Mouse (Mus musculus) midbrain, embryonic 12.5 days (tissue): ENCODE measurements around the gene Olfr878. TPM values are rescaled to one million over a fixed set of nuclear protein-coding genes. Genes with fewer than 3 reads are reported as not detected.

ENCODE experiments used
- ATAC-seq: fragments of 200-750 bp; cut with Nextera tagmentation; 2 replicates; pipeline ENCODE4 v1.8.0; 2017; ENCODE audit warnings: low read depth, moderate TSS enrichment, moderate library complexity; ENCODE audit not compliant: low FRiP score
- H3K27ac ChIP-seq: fragments of 300-500 bp; sonication (generic); replicated peaks from 2 replicates; pipeline ENCODE4 v1.5.1; 2016; ENCODE audit warnings: mild to moderate bottlenecking
- H3K27me3 ChIP-seq: fragments of 300-500 bp; sonication (generic); 2 replicates; pipeline ENCODE4 v1.6.1; 2016; ENCODE audit warnings: mild to moderate bottlenecking
- H3K36me3 ChIP-seq: fragments of 300-500 bp; sonication (generic); 2 replicates; pipeline ENCODE4 v1.6.1; 2016
- H3K4me1 ChIP-seq: fragments of 300-500 bp; sonication (generic); 2 replicates; pipeline ENCODE4 v1.6.1; 2016
- H3K4me2 ChIP-seq: fragments of 300-500 bp; sonication (generic); replicated peaks from 2 replicates; pipeline ENCODE4 v1.6.1; 2016; ENCODE audit warnings: mild to moderate bottlenecking, moderate library complexity
- H3K4me3 ChIP-seq: fragments of 300-500 bp; sonication (generic); 2 replicates; pipeline ENCODE4 v1.5.1; 2016; ENCODE audit warnings: mild to moderate bottlenecking
- H3K9ac ChIP-seq: fragments of 300-500 bp; sonication (generic); replicated peaks from 2 replicates; pipeline ENCODE4 v1.6.1; 2016; ENCODE audit warnings: mild to moderate bottlenecking, moderate library complexity
- H3K9me3 ChIP-seq: fragments of 300-500 bp; sonication (generic); 2 replicates; pipeline ENCODE4 v1.6.1; 2016; ENCODE audit warnings: mild to moderate bottlenecking
- WGBS: fragments of 180-500 bp; shearing (Covaris S2); methylation state at CpG from one replicate; pipeline ENCODE4 v1.1.7; 2016; 5-methylcytosine and 5-hydroxymethylcytosine counted together
- polyA plus RNA-seq: library from polyadenylated mRNA; unstranded; fragments of >200 nt; fragmentation: Nextera tagmentation; extraction: Ambion mirVana; gene quantifications from 2 replicates; pipeline ENCODE4 v1.2.1, GENCODE M21; 2016

Olfr878 gene
- not detected in 2 replicates for polyA plus RNA-seq

DNA sequence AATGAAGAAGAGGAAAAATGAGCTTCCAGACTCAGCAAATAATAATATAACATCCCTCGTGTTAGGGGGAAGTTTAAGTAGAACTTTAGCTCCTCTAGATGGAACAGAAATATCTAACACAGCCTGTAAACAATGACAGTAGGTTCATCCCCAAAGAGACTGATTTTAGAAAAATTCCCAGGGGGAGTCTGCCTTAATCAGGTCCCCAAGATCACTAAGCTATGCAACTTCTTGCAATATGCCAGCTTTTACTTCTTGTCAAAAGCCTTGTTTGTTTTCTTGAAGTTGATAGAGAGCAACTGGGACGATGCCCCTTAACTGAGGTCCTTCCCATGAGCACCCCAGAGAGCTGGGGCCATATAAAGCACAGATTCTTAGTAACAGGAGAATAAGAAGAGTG, at the start of gene Olfr878:
Gene Olfr878, plus strand, starts transcription at position 301 of the 400 bp plus-strand sequence.
- no peak for ATAC-seq
- 85% methylated on average over 2 of the region's 2 CpGs for WGBS
- no peaks in the 10 kb centered on the region for H3K27me3 ChIP-seq

DNA sequence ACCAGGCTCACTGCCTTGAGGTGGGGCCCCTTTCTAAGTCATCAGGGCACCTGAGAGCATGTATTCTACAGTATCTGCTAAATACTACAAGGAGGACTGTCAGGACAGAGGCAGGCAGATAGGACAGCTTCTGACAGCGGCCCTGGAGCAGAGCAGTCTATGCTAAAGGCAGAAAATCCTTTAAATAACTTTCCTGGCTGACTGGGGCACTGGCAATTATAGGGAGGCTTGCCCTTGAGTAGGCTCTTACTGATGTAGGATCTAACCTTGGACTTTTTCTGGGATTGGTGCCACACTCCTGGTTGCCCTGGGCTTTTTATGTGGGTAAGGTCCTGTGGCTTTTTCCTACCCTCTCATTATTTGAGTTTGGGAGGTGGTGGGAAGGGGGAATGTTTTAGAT, 47.4 kb upstream of the Olfr878 start:
- no peaks in the 10 kb centered on the region for H3K4me1 ChIP-seq
- H3K4me2 ChIP-seq = no peak overlapping the region
- H3K9me3 ChIP-seq = no peaks in the 10 kb centered on the region
- no peak overlapping the region for H3K27ac ChIP-seq
- H3K9ac ChIP-seq = no peak overlapping the region
- no peak for ATAC-seq
- no peak overlapping the region for H3K4me3 ChIP-seq
- 70% methylated on average over 1 of the region's 1 CpGs for WGBS
- H3K27me3 ChIP-seq = no peaks in the 10 kb centered on the region
- H3K36me3 ChIP-seq = no peaks in the 10 kb centered on the region

More for the DNA sequence above, at the start of gene Olfr878:
- H3K4me3 ChIP-seq = no peak within 1 kb of the TSS
- no peaks in the 10 kb centered on the region for H3K36me3 ChIP-seq
- H3K9ac ChIP-seq = no peak within 1 kb of the TSS
- no peaks in the 10 kb centered on the region for H3K4me1 ChIP-seq
- no peaks in the 10 kb centered on the region for H3K9me3 ChIP-seq
- no peak within 1 kb of the TSS for H3K27ac ChIP-seq
- no peak within 1 kb of the TSS for H3K4me2 ChIP-seq

DNA sequence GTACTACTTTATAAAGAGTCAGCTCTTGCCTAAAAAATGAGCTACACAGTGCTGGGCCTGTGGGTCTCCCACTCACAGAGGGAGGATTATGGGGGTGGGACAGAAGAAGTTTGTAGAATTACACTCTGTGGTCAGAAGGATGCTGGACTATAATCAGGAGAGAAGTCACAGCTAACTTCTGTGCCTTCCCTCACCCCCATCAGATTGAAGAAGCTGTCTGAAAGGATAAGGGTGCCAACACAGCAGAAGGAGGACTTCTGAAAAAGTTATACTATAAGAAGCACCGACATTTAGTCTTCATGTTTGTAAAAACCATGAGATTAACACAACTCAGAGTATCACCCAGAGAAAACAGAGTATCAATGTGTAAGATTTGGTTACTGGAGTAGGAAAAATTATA, 46.5 kb upstream of the Olfr878 start:
- WGBS = 84% methylated on average over 1 of the region's 1 CpGs
- H3K4me3 ChIP-seq = no peak overlapping the region
- H3K9ac ChIP-seq = no peak overlapping the region
- no peaks in the 10 kb centered on the region for H3K36me3 ChIP-seq
- H3K9me3 ChIP-seq = no peaks in the 10 kb centered on the region
- H3K4me2 ChIP-seq = no peak overlapping the region
- no peaks in the 10 kb centered on the region for H3K27me3 ChIP-seq
- H3K27ac ChIP-seq = no peak overlapping the region
- H3K4me1 ChIP-seq = no peaks in the 10 kb centered on the region
- ATAC-seq = no peak

DNA sequence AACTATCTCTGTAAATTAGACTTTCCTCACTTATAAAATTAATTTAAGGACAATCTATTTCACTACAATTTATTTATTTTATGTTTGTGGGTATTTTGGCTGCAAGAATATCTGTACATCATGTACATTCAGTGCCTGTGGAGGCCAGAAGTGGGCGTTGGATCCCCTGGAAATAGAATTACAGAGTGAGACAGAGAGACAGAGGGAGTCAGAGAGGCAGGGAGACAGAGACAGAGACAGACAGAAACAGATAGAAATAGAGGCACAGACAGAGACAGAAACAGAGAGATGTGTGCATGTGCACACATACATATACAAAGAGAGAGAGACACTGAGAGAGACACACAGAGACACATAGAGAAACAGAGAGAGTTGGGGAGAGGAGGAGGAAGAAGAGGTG, 46.1 kb upstream of the Olfr878 start:
- Histone ChIP-seq H3K4me2 (no peak overlapping the region), H3K4me3 (no peak overlapping the region), H3K9me3 (no peaks in the 10 kb centered on the region), H3K4me1 (no peaks in the 10 kb centered on the region), H3K9ac (no peak overlapping the region), H3K36me3 (no peaks in the 10 kb centered on the region), H3K27me3 (no peaks in the 10 kb centered on the region), H3K27ac (no peak overlapping the region)
- WGBS = 67% methylated on average over 1 of the region's 1 CpGs
- ATAC-seq = no peak

DNA sequence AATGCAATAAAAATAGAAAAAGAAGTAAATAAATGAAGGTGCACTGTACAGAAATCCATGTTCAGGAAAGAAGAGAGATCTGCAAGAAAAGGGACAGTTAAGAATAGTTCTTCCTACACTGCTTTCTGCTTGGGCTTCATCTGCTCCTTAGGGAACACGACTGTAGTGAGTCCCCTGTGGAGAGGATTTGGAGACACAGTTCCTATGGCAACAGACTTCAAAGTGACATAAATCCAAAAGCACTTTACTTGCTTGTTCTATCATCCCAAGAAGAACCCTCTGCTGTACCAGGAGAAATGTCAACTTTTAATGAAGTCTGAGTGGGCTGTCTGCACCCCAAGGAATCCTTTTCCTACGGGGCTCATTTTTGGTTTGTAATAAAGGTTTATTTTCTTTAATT, 26.7 kb upstream of the Olfr878 start:
- Histone ChIP-seq H3K36me3 (no peaks in the 10 kb centered on the region), H3K27ac (no peak overlapping the region), H3K4me3 (no peak overlapping the region), H3K9ac (no peak overlapping the region), H3K27me3 (no peaks in the 10 kb centered on the region), H3K9me3 (no peaks in the 10 kb centered on the region), H3K4me2 (no peak overlapping the region), H3K4me1 (0 out of 2 replicates have a peak, but pooled peaks cover 3% of the 10 kb centered on the region)
- WGBS = 12% methylated on average over 2 of the region's 2 CpGs
- ATAC-seq = 0 out of 2 replicates have a peak, but pooled peaks have one; percentile 44

DNA sequence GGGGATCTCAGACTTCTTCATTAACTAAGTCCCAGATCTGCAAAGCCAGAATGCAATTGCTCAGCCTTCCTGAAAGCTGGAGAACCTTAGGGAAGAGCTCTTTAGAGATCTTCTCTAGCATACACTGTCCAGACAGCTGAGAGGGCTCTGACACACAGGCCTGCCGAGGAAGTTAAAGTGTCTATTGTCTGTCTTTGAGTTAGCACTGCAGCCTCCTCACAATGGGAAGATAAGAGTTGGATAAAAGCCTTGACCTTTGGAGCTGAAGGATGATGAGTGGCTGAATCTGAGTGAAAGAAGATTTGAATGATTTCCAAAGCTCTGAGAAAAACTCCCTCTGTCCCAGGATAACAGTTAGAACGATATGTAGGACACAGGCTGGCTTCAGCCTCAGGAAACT, 21.0 kb upstream of the Olfr878 start, which contains the start of gene Olfr145:
Gene Olfr145, plus strand, starts transcription at position 64 of the 400 bp plus-strand sequence.
- Histone ChIP-seq H3K4me3 (no peak within 1 kb of the TSS), H3K4me1 (no peaks in the 10 kb centered on the region), H3K9me3 (no peaks in the 10 kb centered on the region), H3K9ac (no peak within 1 kb of the TSS), H3K4me2 (no peak within 1 kb of the TSS), H3K36me3 (no peaks in the 10 kb centered on the region), H3K27me3 (no peaks in the 10 kb centered on the region), H3K27ac (no peak within 1 kb of the TSS)
- ATAC-seq = no peak
- 21% methylated on average over 2 of the region's 2 CpGs for WGBS

DNA sequence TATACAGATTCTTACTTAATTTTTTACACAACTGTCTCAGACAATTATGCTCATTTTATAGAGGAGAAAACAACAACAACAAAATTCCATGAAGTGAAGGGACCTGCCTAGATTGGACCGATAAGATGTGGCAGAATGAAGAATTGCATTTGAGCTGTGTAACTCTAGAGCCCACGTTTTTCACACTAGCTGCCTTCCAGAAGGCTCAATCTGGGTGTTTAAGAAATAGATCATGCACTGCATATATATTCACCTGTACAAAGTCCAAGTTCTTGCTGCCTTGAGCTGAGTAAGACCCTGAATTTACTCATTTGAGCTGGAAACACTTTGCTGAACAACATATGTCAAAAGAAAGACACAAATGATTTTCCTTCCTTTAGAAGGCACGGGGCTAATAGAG, 12.1 kb upstream of the Olfr878 start:
- H3K36me3 ChIP-seq = no peaks in the 10 kb centered on the region
- H3K4me2 ChIP-seq = no peak overlapping the region
- H3K9me3 ChIP-seq = no peaks in the 10 kb centered on the region
- no peak overlapping the region for H3K27ac ChIP-seq
- no peak overlapping the region for H3K9ac ChIP-seq
- ATAC-seq = no peak
- no peaks in the 10 kb centered on the region for H3K27me3 ChIP-seq
- WGBS = 77% methylated on average over 3 of the region's 3 CpGs
- H3K4me1 ChIP-seq = no peaks in the 10 kb centered on the region
- no peak overlapping the region for H3K4me3 ChIP-seq

DNA sequence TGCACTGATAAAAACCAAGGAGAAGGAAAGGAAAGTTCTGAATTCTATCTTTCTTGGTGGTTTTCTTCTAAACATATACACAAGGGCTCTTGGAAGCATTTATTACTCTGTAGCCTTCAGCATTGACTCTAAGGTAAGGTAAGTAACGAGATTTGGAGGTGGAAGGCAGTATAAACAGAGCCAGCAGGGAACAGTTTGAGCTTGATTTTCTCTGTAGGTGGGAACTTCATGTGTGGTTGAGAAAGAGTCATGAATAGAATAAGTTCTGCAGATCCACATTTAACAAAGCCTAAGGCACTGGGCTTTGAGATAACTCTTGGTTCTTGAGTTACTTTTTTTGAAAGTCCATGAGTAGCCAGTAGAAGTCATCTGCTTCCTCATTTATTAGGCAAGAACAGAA, 378 bp downstream of the Olfr878 start:
- Histone ChIP-seq H3K27ac (no peak overlapping the region), H3K27me3 (no peaks in the 10 kb centered on the region), H3K4me2 (no peak overlapping the region), H3K4me1 (no peaks in the 10 kb centered on the region), H3K4me3 (no peak overlapping the region), H3K9me3 (no peaks in the 10 kb centered on the region), H3K9ac (no peak overlapping the region), H3K36me3 (no peaks in the 10 kb centered on the region)
- 62% methylated on average over 1 of the region's 1 CpGs for WGBS
- no peak for ATAC-seq

DNA sequence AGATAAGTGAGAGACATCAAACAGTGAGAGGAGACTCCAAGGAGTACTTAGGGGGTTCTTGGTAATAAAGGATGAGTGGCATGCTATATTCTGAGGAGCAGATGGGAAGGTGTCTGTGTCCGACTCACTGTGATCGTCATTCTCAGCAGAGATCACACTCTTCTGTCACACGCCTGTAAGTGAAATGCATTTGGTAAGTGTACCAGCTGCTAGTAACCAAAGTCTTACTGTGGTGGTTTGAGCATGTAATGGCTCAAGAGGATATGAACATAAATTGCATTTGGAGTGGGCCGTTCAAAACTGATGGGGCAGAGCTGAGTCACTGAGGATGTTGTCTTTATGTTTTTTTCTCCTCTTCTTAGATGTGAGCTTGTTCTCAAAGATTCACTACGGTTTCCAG, 6.6 kb downstream of the Olfr878 start:
- Histone ChIP-seq H3K4me2 (no peak overlapping the region), H3K36me3 (no peaks in the 10 kb centered on the region), H3K4me3 (no peak overlapping the region), H3K27me3 (no peaks in the 10 kb centered on the region), H3K9ac (no peak overlapping the region), H3K27ac (no peak overlapping the region), H3K9me3 (no peaks in the 10 kb centered on the region), H3K4me1 (no peaks in the 10 kb centered on the region)
- no peak for ATAC-seq
- WGBS = 90% methylated on average over 5 of the region's 5 CpGs

DNA sequence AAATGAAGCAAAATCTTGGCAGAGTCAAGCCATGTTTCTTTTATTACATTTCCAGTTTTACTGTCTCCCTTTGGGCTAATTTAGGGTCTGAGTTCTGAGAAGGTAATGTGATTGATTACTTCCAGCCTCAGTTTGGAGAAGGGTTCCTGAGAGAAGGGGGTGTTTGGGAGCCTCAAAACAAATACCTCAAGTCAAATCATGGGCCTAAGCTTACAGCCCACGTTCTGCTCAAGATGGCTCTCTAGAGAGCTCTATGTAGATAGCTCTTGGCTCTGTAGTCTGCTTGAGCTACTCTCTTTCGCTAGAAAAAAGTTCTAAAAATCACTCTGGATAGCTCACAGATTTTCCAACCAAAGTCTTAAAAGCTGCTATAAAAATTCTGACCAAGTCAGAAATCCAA, 7.8 kb downstream of the Olfr878 start:
- no peak overlapping the region for H3K4me3 ChIP-seq
- 78% methylated on average over 2 of the region's 2 CpGs for WGBS

DNA sequence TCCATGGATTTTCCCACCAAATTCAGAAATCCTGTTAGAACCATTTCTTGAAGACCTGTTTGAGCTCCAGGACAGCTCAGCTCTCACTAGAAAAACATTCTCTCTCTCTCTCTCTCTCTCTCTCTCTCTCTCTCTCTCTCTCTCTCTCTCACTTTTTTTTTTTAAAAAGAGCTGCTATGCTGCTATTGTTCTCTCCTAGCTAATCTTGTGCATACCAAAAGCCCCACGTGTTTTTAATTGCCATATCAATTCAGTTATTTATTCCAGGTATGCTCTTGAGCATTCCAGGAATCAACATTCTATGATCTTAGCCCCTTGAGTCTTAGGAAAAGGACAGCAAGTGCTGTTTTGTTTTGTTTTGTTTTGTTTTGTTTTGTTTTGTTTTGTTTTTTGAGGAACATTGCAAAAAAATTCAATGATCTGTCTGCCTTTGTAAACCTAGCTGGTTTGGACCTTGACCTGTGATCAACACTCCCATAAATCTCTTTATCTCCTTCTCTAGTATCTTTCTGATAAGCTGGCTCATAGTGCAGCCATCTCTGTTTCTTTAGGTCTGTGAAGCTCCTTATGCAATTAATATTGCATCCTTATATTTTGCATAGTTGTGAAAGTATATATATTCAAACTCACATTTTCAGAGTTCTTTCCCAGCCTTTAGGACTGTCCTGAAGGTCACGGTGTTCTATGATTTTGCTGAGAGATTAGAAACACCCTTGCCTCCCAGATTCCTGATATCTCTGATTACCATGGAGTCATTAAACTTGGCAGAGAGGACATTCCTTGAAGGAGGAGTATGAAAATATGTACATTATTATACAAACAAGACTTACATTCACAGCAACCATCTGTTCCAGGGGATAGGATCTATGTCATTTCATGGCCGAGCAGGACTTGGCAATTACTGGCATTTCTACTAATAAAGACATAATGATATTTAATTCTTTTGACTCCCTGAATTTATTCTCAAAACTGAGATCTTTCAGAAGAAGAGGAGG, 8.7 kb downstream of the Olfr878 start:
- no peak overlapping the region for H3K4me2 ChIP-seq
- no peaks in the 10 kb centered on the region for H3K9me3 ChIP-seq
- no peak overlapping the region for H3K27ac ChIP-seq
- H3K9ac ChIP-seq = no peak overlapping the region
- H3K4me3 ChIP-seq = no peak overlapping the region
- no peaks in the 10 kb centered on the region for H3K27me3 ChIP-seq
- WGBS = 66% methylated on average over 3 of the region's 3 CpGs
- H3K4me1 ChIP-seq = no peaks in the 10 kb centered on the region
- ATAC-seq = no peak
- no peaks in the 10 kb centered on the region for H3K36me3 ChIP-seq

More for the DNA sequence above, 7.8 kb downstream of the Olfr878 start:
- no peak overlapping the region for H3K9ac ChIP-seq
- no peaks in the 10 kb centered on the region for H3K27me3 ChIP-seq
- no peak overlapping the region for H3K4me2 ChIP-seq
- no peaks in the 10 kb centered on the region for H3K4me1 ChIP-seq
- no peaks in the 10 kb centered on the region for H3K36me3 ChIP-seq
- no peaks in the 10 kb centered on the region for H3K9me3 ChIP-seq
- ATAC-seq = no peak
- H3K27ac ChIP-seq = no peak overlapping the region

DNA sequence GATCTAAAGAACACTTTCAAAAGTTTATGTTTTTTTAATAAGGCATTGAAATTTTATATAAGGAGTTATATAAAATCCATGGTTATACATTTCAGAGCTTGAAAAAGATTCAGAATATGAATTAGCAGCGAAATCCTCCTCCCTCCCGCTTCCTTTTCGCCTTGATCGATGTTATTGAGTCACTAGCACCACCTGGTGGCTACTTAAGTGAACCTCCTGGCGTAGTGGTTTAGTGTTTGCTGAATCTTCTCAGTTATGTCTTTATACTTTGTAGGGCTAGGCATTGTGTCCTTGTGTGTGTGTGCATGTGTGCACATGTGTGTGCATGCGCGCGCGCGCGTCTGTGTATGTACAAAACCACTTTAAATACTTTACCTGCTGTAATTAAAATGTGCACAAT, 14.9 kb downstream of the Olfr878 start:
- ATAC-seq = peak; percentile 88

More for the DNA sequence above, 14.9 kb downstream of the Olfr878 start:
- Histone ChIP-seq H3K27me3 (no peaks in the 10 kb centered on the region), H3K27ac (no peak overlapping the region), H3K9me3 (no peaks in the 10 kb centered on the region), H3K36me3 (no peaks in the 10 kb centered on the region), H3K9ac (no peak overlapping the region), H3K4me1 (no peaks in the 10 kb centered on the region), H3K4me3 (no peak overlapping the region), H3K4me2 (no peak overlapping the region)
- WGBS = 5% methylated on average over 11 of the region's 11 CpGs
